Mouse (Mus musculus) spleen, postnatal 14 days (tissue): Measurements from ENCODE around the gene Fgfr2.
A peak's percentile ranks its signal among the peaks of the same experiment; 100 is the strongest.

Experiments used
- DNase-seq, 2 experiments: peaks; one replicate each; pipeline ENCODE4 v3.0.0; 2021 to 2022; ENCODE audit warnings: low spot score in 2 of 2

Gene Fgfr2

GRCm38 (mm10) chr7:130578066-130578465 is 2545.1 kb downstream of the Fgfr2 start:
- no peak for DNase-seq

DNA sequence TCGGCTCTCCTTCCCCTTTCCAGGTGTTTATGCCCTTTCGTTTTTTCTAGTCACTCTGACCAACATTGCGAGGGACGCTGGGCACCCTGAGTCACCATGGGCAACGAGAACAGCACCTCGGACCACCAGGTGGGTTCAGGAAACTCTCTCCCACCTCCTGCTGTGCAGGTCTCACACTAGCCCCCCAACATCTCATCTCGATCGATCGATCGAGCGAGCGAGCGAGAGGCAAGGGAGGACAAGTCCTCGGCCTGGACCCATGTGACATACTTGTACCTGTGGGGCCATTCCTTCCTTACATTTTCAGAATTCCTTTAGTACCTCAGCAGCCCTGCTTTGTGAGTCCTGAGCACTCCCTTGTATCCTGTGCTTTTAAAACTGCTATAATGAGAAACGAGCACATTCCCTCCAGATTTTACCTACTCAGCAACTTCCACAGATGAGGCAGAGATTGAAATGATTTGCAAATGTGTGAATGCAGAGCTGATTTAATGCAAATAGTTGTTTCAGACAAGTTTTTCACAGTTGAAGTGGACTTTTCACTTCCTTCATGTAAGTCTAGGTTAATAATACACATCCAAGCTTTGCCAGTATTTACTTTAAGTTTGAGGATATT is 2545.7 kb downstream of the Fgfr2 start, which contains the start of gene Tacc2:
Gene Tacc2, plus strand, starts transcription at position 51 of the 616 bp plus-strand sequence.
- DNase-seq, result no peak

GRCm38 (mm10) chr7:130576981-130577380 is 2546.2 kb downstream of the Fgfr2 start:
- no peak for DNase-seq

DNA sequence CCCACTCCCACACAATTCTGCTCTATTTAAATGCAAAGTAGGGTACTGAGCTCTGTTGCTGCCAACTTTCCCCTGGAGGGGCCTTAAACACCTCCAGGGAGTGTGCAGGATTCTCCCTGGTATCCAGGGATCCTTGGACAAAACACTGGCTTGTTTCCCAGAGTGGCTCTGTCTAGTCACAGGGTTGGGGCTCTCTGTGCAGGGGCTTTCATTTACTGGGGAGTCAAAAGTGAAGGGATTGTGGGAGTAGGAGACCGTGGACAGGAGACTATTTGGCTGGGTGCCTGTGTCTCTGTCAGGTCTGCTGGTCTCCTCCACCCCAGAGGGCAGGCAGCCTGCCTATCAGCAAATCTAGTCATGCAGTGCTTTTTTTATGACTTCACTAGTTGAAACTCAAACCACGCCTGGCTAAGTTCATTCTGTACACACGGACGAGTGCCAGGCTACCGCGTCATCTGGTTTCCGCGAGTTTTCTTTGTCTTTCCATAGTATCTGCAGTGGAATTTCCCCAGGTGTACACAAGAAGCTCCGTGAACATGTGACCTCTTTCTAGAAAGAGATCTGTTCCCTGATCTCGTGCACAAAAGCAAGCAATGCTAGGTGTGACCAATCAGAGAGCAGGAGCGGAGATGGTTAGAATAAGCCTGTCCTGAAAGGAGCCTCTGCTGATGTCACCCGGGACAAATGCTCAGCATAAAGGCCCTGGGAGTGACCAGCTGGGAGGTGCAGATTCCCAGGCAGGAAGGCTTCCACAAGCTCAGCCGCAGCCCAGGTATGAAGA is 2548.7 kb downstream of the Fgfr2 start:
- DNase-seq, result no peak

DNA sequence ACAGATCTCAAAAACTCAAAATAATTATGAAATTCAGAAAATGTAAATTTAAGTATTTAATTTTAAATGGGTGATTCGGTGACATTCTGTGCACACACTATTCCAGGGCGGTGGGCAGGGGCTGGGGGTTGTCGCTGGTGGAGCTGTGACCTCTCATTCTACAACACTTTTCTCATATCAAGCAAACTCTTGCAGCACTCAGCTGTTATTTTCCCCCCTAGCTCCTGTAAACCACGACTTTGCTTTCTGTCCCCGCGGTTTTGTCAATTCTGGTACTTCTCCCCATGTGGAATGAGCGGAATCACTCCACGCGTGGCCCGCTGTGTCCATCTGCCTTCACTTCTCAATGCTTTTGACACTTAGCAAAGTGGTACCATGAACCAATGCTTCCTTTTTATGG is 2549.4 kb downstream of the Fgfr2 start:
- no peak for DNase-seq

GRCm38 (mm10) chr7:130572821-130573220 is 2550.3 kb downstream of the Fgfr2 start, which contains the start of gene Nsmce4a:
Nsmce4a (minus strand) TSS chr7:130573118.
- DNase-seq, result no peak

- DNase-seq, result no peak
Observed at GRCm38 (mm10) chr7:130570472-130570871, 2552.7 kb downstream of the Fgfr2 start.

- DNase-seq, result no peak
Observed at GRCm38 (mm10) chr7:130568783-130569436, 2554.2 kb downstream of the Fgfr2 start.

DNA sequence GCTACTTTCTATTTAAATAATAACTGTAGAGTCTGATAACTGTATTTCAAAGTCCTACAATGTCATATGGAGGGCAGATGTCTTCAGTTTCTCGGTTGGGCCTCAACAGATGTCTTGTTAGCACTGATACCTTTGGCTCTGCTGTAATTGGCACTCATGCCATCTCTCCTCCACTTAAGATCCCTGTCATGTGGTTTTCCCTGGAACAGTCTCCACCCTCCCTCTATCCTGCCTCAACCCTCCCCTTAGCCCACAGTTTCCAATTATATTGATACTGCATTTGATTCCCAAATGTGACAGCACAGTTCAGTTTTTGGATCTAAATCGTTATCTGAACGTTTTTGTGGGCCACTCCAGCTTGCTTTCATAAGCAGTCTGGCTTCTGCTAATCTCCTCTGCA is 2558.6 kb downstream of the Fgfr2 start:
- no peak for DNase-seq

- DNase-seq, result no peak
Observed at GRCm38 (mm10) chr7:130563880-130564279, 2559.3 kb downstream of the Fgfr2 start.

DNA sequence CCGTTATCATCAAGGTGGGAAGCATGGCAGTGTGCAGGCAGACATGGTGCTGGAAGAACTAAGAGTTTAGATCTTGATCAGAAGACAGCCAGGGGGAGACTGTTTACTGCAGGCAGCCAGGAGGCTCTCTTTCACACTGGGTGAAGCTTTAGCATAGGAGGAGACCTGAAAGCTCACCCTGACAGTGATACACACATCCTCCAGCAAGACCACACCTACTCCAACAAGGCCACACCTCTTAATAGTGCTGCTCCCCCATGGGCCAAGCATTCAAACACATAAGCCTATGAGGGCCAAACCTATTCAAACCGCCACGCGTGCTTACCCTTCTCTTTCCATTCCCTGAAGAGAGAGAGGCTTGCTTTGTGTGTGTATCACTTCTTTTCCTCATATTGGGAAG is 2559.9 kb downstream of the Fgfr2 start:
- no peak for DNase-seq

DNA sequence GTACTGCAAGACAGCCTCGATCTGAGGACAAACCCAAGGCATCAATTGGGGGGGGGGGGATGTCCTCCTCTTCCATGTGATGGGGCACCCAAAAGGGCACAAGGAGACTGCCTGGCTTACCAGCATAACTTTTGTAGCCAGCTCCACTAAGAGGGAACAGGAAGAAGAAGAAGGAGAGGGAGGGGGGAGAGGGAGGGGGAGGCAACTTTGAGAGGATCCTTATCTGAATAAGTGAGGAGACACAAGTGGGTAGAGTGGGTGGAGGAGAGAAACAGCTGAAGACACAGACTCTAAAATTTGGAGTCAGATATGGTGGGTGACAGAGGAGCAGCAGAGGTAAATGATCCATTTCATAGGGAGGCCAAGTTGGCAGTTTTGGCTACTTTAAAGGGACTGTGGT is 2562.2 kb downstream of the Fgfr2 start:
- no peak for DNase-seq

DNA sequence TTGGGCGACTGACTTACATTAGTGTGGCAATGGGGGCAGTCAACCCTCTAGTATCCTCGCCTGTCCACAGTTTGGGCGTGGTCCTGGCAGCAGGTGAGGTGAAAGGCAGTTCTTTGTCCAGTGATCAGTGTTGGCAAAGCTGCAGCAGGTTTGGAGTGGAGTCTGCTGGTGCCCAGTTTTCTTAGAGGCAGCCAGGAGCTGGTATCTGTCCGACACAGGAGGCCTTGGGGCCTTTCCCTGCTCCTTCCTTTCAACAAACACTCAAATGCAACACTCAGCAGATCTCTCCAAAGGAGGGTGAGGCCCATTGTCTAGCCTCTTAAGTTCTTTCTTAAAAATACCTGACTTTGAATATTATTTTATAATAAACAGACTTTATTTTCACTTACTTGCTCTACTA is 2564.6 kb downstream of the Fgfr2 start:
- DNase-seq, result no peak

- DNase-seq, result no peak
Observed at GRCm38 (mm10) chr7:130555597-130555996, 2567.6 kb downstream of the Fgfr2 start.

DNA sequence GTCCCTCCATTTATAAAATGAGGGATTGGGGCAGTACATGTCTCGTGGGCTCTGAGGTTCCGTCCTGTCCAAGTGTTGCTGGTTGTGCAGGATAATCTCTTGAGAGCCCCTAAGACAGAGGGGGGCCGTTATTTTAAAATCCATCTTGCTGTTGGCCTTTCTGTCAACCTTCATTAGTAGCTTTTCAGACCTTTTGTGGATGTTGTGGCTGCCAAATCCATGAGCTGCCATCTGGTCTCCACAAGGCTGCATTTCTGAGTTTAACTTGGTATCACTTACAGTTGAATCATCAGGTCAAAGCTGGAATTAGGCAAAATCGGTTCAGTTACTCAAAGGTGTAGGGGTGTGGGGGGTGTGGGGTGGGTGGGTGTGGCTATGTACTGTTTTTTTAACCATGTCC is 2569.8 kb downstream of the Fgfr2 start:
- DNase-seq, result no peak

DNA sequence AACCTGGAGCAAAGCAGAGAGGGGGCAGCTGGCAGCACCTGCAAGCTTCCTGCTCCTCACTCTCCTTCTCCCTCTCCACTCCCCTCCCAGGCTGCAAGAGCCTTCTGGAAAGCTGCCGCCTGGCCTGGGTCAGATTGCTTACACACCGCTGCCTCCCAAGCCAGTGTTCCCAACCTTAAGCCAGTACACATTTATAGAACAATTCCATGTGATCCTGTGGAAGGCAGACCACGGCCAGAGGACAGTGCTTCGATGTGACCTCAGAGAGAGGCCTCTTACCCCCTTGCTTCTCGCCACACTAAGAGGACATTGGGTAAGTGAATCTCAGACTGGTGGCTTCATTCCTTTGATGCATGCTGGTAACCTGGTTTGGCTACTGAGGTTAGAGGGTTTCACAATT is 2570.4 kb downstream of the Fgfr2 start:
- no peak for DNase-seq

GRCm38 (mm10) chr7:130547635-130548175 is 2575.4 kb downstream of the Fgfr2 start:
- DNase-seq, result no peak

- peak; percentile 87 to 93 for DNase-seq
Observed at GRCm38 (mm10) chr7:130546791-130547484, 2576.2 kb downstream of the Fgfr2 start.

DNA sequence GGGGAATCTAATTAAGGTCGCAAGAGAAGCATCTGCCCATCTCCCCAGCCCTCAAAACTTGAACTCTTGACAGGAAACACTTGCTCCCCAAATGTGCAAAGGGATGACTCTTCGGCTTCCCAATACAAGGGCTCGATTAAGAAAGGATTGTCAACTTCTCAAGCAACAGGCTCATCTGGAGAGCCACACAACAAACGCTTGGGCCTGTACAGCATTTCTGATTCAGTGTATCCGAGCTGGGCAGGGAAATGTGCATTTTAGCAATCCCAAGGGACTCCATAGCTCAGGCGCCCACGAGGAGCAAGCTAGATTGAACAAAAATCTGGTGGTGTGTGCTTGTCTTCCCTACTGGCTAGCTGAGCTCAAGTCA is 2576.7 kb downstream of the Fgfr2 start:
- DNase-seq, result no peak

GRCm38 (mm10) chr7:130545893-130546292 is 2577.3 kb downstream of the Fgfr2 start:
- no peak for DNase-seq

- DNase-seq, result no peak
Observed at GRCm38 (mm10) chr7:130545401-130545800, 2577.7 kb downstream of the Fgfr2 start.

DNA sequence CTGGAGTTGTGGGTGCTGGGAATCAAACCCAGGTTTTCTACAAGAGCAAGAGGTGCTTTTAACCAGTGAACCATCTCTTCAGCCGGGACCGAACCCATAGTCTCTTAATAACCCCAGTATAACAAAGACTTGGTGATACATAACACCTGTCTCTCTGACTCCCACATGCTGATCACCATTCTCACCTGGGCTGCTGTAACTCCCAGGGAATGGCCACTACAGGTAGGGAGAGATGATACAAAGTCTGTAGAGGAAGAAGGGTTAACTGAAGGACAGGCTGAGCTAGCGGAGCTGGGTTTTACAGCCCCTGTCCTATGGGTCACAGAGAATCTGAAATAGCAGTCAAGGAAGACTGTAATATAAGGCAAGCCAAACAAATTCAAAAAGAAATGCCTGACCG is 2580.0 kb downstream of the Fgfr2 start:
- no peak for DNase-seq
